Mouse (Mus musculus) thymus, adult 2 months (tissue): ENCODE results near the gene Lmbrd1.
"Not testable (repeated sequence)": the region's sequence is repeated elsewhere in the genome, so short reads cannot be mapped to it uniquely, and the experiment has no call there.

Source experiments
- CTCF ChIP-seq: fragments of 200-500 bp; IDR thresholded peaks from 2 replicates; pipeline ENCODE4 v1.5.1; 2012; ENCODE audit warnings: mild to moderate bottlenecking, control low read depth, low read length, moderate library complexity, borderline replicate concordance; ENCODE audit not compliant: control insufficient read depth, poor library complexity, insufficient read depth; ENCODE audit errors: extremely low read depth
- POLR2A ChIP-seq: fragments of 200-500 bp; IDR thresholded peaks from 2 replicates; pipeline ENCODE4 v1.6.1; 2012; ENCODE audit warnings: mild to moderate bottlenecking, low read length, control low read depth, moderate library complexity; ENCODE audit not compliant: control insufficient read depth, poor library complexity, insufficient read depth; ENCODE audit errors: extremely low read depth

GRCm38 (mm10) chr1:24767197-24767596 lies 88.8 kb downstream of the Lmbrd1 start:
- not testable (repeated sequence) for TF ChIP-seq CTCF, POLR2A
